Mouse (Mus musculus): ENCODE results near the gene Evpl. TPM values are rescaled to one million over a fixed set of nuclear protein-coding genes. Genes with fewer than 3 reads are reported as not detected.

Evpl gene
- polyA plus RNA-seq, 1 experiment from 2014 or later: 0.11 TPM

DNA sequence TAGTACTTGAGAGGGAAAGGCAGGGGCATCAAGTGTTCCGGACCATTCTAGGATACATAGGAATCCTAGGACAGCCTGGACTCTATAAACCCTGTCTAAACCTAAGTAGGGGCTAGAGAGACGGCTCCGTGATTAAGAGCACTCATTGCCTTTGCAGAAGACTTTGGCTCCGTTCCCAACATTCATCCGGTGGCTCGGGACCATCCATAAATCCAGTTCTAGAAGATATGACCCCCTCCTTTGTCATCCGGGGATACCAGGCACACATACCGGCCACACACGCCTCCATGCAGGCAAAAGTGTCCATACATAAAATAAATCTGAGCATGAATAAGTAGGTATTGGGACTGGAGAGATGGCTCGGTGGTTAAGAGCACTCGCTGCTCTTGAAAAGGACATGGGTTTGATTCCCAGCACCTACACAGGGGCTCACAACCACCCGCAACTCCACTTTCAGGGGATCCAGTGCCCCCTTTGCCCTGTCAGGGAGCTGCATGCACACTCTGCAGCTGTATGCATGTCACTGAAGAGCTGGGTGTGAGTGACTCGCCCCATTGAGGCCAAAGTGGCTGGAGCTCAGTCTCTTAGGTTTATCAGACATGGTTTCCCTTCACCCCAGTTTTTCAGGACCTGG is 23.9 kb downstream of the Evpl start:
- Histone ChIP-seq H3K4me1 (ENCODE audit: control insufficient read depth, insufficient read depth, low read length) (peaks cover 7% of the 10 kb centered on the region), H3K4me2 (ENCODE audit: low read length) (no peak overlapping the region), H3K4me3 (ENCODE audit: low read depth, low read length) (no peak overlapping the region), H3K27me3 (replicated peaks; ENCODE audit: control insufficient read depth, insufficient read depth, low read length) (no peaks in the 10 kb centered on the region), H3K27ac (ENCODE audit: low read depth, low read length) (no peak overlapping the region), H3K9ac (ENCODE audit: low read length) (no peak overlapping the region), H3K36me3 (ENCODE audit: control insufficient read depth, insufficient read depth, low read length) (no peaks in the 10 kb centered on the region), H3K9me3 (replicated peaks; ENCODE audit: control insufficient read depth, low read length) (no peaks in the 10 kb centered on the region)
- 92% methylated on average over 13 of the region's 13 CpGs for WGBS
- ATAC-seq (no peak), DNase-seq (ENCODE audit: low spot score) (no peak)

DNA sequence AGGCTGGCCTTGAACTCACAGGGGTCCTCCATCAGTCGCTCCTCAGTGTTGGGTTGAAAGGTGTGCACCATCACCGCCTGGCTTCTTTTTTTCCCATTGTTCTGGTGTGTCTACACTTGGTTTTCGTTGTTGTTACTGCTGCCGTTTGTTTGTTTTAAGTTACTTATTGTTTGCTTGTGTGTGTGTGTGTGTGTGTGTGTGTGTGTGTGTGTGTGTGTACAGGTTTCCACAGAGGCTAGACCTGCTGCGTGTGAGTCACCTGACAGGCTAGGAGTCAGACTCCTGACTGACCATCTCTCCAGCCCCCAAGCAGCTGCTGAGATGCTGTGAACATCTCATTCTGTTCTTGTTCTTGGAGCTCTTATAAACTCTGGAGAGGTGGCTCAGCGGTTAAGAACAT is 25.0 kb downstream of the Evpl start:
- Histone ChIP-seq H3K4me2 (ENCODE audit: low read length) (no peak overlapping the region), H3K9ac (ENCODE audit: low read length) (no peak overlapping the region), H3K27ac (ENCODE audit: low read depth, low read length) (no peak overlapping the region), H3K27me3 (replicated peaks; ENCODE audit: control insufficient read depth, insufficient read depth, low read length) (no peaks in the 10 kb centered on the region), H3K36me3 (ENCODE audit: control insufficient read depth, insufficient read depth, low read length) (no peaks in the 10 kb centered on the region), H3K4me1 (ENCODE audit: control insufficient read depth, insufficient read depth, low read length) (no peaks in the 10 kb centered on the region), H3K4me3 (ENCODE audit: low read depth, low read length) (no peak overlapping the region), H3K9me3 (replicated peaks; ENCODE audit: control insufficient read depth, low read length) (no peaks in the 10 kb centered on the region)
- WGBS: 91% methylated on average over 6 of the region's 6 CpGs
- DNase-seq (ENCODE audit: low spot score) (no peak), ATAC-seq (no peak)

DNA sequence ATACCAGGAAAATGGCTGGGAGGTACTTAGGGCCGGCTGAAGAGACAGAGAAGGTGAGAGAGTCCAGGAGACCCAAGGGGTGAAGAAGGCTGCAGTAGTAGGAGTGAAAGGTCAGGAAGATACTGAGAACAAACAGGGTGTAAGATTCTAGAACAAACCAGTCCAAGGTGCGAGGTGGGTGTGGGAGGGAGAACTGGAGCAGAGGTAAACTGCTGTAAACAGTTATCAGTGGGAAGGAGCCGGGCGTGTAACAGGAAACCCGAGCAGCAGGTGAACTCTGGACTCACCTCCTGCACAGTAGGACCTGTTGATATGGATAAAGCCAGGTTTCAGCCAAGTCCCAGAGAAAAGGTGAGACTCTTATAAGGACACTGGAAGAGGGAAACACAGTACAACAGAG is 27.2 kb downstream of the Evpl start:
- Histone ChIP-seq H3K4me2 (ENCODE audit: low read length) (no peak overlapping the region), H3K36me3 (ENCODE audit: control insufficient read depth, insufficient read depth, low read length) (peaks cover 12% of the 10 kb centered on the region), H3K9me3 (replicated peaks; ENCODE audit: control insufficient read depth, low read length) (no peaks in the 10 kb centered on the region), H3K4me1 (ENCODE audit: control insufficient read depth, insufficient read depth, low read length) (no peaks in the 10 kb centered on the region), H3K4me3 (ENCODE audit: low read depth, low read length) (no peak overlapping the region), H3K9ac (ENCODE audit: low read length) (no peak overlapping the region), H3K27ac (ENCODE audit: low read depth, low read length) (no peak overlapping the region), H3K27me3 (replicated peaks; ENCODE audit: control insufficient read depth, insufficient read depth, low read length) (no peaks in the 10 kb centered on the region)
- ATAC-seq (no peak), DNase-seq (ENCODE audit: low spot score) (no peak)
- WGBS: 64% methylated on average over 5 of the region's 5 CpGs

DNA sequence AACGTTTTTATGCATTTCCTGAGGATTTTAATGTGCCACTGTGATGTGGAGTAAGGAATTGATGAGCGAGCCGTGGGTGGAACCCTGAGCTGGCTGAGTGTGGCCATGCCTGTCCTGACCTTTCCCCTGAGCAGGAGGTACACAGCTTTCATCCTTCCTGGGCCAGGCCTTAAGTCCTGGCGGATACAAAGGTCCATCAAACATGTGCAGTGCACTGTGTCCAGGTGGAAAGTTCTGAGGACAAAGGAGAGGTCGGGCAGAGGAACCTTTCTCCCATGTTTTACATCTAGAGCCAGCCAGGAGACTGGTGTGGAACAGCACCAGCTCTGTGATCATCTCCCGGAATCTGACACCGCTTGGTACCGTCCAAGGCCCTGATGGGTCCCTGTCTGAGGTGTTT is 28.6 kb downstream of the Evpl start:
- WGBS: 87% methylated on average over 8 of the region's 8 CpGs
- no peak for DNase-seq (ENCODE audit: low spot score)
- ATAC-seq: no peak

DNA sequence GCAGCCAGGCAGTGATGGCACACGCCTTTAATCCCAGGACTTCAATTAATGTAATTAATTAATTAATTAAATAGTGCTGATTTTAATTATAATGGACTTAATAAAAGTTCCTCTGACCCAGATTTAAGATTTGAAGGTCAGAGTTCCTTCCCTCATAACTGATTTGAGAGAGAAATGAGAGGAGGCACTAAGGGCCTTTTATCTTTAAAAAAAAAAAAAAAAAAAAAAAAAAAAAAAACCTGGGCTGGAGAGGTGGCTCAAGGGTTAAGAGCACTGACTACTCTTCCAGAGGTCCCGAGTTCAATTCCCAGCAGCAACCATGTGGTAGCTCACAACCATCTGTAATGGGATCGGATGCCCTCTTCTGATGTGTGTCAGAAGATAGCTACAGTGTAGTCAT is 29.2 kb downstream of the Evpl start:
- H3K36me3 ChIP-seq (ENCODE audit: control insufficient read depth, insufficient read depth, low read length): peaks cover 17% of the 10 kb centered on the region
- H3K4me1 ChIP-seq (ENCODE audit: control insufficient read depth, insufficient read depth, low read length): no peaks in the 10 kb centered on the region
- no peak for ATAC-seq
- H3K27me3 ChIP-seq (replicated peaks; ENCODE audit: control insufficient read depth, insufficient read depth, low read length): no peaks in the 10 kb centered on the region
- H3K9ac ChIP-seq (ENCODE audit: low read length): no peak overlapping the region
- no peaks in the 10 kb centered on the region for H3K9me3 ChIP-seq (replicated peaks; ENCODE audit: control insufficient read depth, low read length)
- no peak overlapping the region for H3K4me3 ChIP-seq (ENCODE audit: low read depth, low read length)
- 86% methylated on average over 3 of the region's 3 CpGs for WGBS
- DNase-seq (ENCODE audit: low spot score): no peak
- H3K27ac ChIP-seq (ENCODE audit: low read depth, low read length): no peak overlapping the region
- H3K4me2 ChIP-seq (ENCODE audit: low read length): no peak overlapping the region

More for the DNA sequence above, 28.6 kb downstream of the Evpl start:
- Histone ChIP-seq H3K27me3 (replicated peaks; ENCODE audit: control insufficient read depth, insufficient read depth, low read length) (no peaks in the 10 kb centered on the region), H3K9ac (ENCODE audit: low read length) (no peak overlapping the region), H3K4me3 (ENCODE audit: low read depth, low read length) (no peak overlapping the region), H3K27ac (ENCODE audit: low read depth, low read length) (no peak overlapping the region), H3K4me2 (ENCODE audit: low read length) (no peak overlapping the region), H3K4me1 (ENCODE audit: control insufficient read depth, insufficient read depth, low read length) (no peaks in the 10 kb centered on the region), H3K9me3 (replicated peaks; ENCODE audit: control insufficient read depth, low read length) (no peaks in the 10 kb centered on the region), H3K36me3 (ENCODE audit: control insufficient read depth, insufficient read depth, low read length) (peaks cover 17% of the 10 kb centered on the region)

DNA sequence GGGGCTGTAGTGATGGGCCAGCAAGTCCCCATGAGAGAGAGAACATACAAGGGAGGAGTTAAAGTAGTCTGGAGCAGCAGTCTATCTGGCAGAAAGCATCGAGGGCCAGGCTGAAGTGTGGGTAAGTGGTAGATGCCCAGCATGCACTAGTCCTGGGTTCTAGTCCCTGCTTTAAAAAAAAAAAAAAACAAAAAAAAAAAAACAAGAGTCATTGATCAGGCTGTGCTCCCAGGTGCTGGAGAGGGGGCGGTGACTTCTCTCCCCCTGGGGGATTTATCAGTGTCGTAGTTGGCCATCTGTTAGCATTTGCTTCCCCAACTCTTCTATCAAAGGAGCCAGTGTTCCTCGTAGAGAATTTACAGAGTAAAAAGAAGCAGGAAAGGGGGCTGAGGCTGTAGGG is 31.2 kb downstream of the Evpl start:
- no peak for DNase-seq (ENCODE audit: low spot score)
- Histone ChIP-seq H3K27ac (ENCODE audit: low read depth, low read length) (no peak overlapping the region), H3K27me3 (replicated peaks; ENCODE audit: control insufficient read depth, insufficient read depth, low read length) (no peaks in the 10 kb centered on the region), H3K9ac (ENCODE audit: low read length) (no peak overlapping the region), H3K4me3 (ENCODE audit: low read depth, low read length) (no peak overlapping the region), H3K4me1 (ENCODE audit: control insufficient read depth, insufficient read depth, low read length) (no peaks in the 10 kb centered on the region), H3K9me3 (replicated peaks; ENCODE audit: control insufficient read depth, low read length) (no peaks in the 10 kb centered on the region), H3K36me3 (ENCODE audit: control insufficient read depth, insufficient read depth, low read length) (peaks cover 17% of the 10 kb centered on the region), H3K4me2 (ENCODE audit: low read length) (no peak overlapping the region)
- ATAC-seq: no peak
- 85% methylated on average over 4 of the region's 4 CpGs for WGBS

DNA sequence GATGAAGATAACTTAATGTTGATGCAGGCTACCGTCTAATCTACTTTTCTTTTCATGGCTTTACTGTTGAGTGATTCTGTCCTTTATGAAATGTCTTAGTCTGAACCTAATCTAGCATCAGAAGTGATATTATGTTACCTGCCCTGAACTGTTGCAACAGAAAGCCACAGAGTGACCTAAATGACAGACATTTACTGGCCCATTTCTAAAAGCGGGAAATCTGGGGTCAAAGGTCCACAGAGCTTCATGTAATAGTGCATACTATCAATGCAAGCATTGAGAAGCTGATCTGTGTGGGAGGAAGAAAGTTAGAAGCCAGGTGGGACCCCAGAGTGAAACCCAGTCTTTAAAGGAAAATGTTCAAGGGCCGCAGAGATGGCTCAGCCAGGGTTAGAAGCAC is 34.7 kb downstream of the Evpl start:
- H3K4me1 ChIP-seq (ENCODE audit: control insufficient read depth, insufficient read depth, low read length): peaks cover 3% of the 10 kb centered on the region
- DNase-seq (ENCODE audit: low spot score): no peak
- no peak overlapping the region for H3K4me2 ChIP-seq (ENCODE audit: low read length)
- H3K36me3 ChIP-seq (ENCODE audit: control insufficient read depth, insufficient read depth, low read length): peaks cover 17% of the 10 kb centered on the region
- no peaks in the 10 kb centered on the region for H3K27me3 ChIP-seq (replicated peaks; ENCODE audit: control insufficient read depth, insufficient read depth, low read length)
- no peak for ATAC-seq
- H3K9me3 ChIP-seq (replicated peaks; ENCODE audit: control insufficient read depth, low read length): no peaks in the 10 kb centered on the region
- 89% methylated on average over 3 of the region's 3 CpGs for WGBS
- H3K27ac ChIP-seq (ENCODE audit: low read depth, low read length): no peak overlapping the region
- no peak overlapping the region for H3K4me3 ChIP-seq (ENCODE audit: low read depth, low read length)
- H3K9ac ChIP-seq (ENCODE audit: low read length): no peak overlapping the region

DNA sequence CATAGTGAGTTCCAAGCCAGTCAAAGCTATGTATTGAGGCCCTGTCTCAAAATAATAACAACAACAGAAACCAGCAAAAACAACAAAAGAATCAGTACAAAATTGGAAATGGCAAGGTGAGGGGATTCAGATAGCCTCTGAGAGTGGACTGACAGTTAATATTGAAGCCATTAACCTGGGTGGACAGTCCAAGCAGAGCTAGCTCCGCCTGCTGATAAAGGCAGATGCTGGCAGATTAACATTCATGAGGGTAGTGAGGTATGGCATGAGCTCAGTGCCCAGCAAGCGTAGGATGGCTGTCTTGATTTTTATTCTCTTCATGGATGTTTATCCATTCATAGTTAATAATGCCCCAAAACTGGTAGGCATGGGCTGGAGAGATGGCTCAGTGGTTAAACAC is 36.7 kb downstream of the Evpl start:
- DNase-seq (ENCODE audit: low spot score): no peak

DNA sequence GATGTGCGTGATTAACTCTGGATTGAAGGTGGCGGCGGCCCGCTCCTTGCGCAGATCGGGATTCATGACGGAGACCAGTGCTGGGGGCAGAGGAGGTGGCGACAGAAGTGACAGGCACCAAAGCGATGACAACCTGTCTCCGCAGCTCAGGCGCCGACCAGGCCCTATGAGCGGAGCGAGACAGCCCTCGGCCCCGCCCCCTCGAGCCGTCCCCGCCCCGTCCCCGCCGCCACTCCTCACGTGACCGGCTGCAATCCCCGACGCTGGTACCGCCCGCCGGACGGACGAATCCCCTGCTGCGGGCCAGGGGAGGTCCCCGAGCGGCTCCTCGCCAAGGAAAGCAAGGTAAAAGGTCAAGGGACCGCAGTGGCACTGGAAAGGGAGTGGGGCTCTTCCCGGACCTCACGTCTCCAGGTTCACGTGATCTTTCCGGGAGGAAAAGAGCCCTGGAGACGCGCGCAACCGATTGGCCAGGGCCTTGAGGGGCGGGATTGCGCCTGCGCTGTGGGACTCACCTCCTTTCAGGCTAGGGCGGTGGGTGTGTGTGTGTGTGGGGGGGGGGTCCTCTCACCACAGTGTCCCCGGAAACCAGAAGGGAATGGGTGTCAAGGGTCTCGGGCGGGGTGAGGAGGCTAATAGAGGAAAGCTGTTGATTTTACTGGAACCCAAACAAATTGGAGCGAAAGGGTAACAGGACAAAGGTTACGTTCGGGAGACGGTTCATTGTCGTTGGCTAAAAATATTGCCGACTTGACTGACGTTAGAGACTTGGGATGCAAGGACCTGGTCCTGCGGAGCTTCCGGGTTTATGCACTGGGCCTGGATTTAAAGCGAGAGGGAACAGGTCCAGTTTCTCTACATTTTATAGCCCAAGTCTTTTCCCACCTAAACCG is 39.0 kb downstream of the Evpl start, which contains the start of the genes Ten1 and Acox1:
TSS of gene Ten1 (plus strand) at position 217 of the 893 bp plus-strand sequence.
TSS of gene Acox1 (minus strand) at position 407 of the 893 bp plus-strand sequence.
- Histone ChIP-seq H3K27ac (ENCODE audit: low read depth, low read length) (peak within 1 kb of the TSS; percentile 93), H3K9me3 (replicated peaks; ENCODE audit: control insufficient read depth, low read length) (no peaks in the 10 kb centered on the region), H3K36me3 (ENCODE audit: control insufficient read depth, insufficient read depth, low read length) (0 out of 2 replicates have a peak, but pooled peaks cover 9% of the 10 kb centered on the region), H3K4me3 (ENCODE audit: low read depth, low read length) (peak within 1 kb of the TSS; percentile 74), H3K27me3 (replicated peaks; ENCODE audit: control insufficient read depth, insufficient read depth, low read length) (no peaks in the 10 kb centered on the region), H3K4me2 (ENCODE audit: low read length) (peak within 1 kb of the TSS; percentile 74), H3K4me1 (ENCODE audit: control insufficient read depth, insufficient read depth, low read length) (peaks cover 13% of the 10 kb centered on the region), H3K9ac (ENCODE audit: low read length) (peak within 1 kb of the TSS; percentile 88)
- DNase-seq (ENCODE audit: low spot score) (peak; percentile 98), ATAC-seq (peak; percentile 99)
- WGBS: under 1% methylated on average over 62 of the region's 62 CpGs

More for the DNA sequence above, 36.7 kb downstream of the Evpl start:
- no peak overlapping the region for H3K9ac ChIP-seq (ENCODE audit: low read length)
- H3K27ac ChIP-seq (ENCODE audit: low read depth, low read length): no peak overlapping the region
- no peaks in the 10 kb centered on the region for H3K9me3 ChIP-seq (replicated peaks; ENCODE audit: control insufficient read depth, low read length)
- H3K4me2 ChIP-seq (ENCODE audit: low read length): no peak overlapping the region
- ATAC-seq: no peak
- H3K4me3 ChIP-seq (ENCODE audit: low read depth, low read length): no peak overlapping the region
- 92% methylated on average over 2 of the region's 2 CpGs for WGBS
- H3K27me3 ChIP-seq (replicated peaks; ENCODE audit: control insufficient read depth, insufficient read depth, low read length): no peaks in the 10 kb centered on the region
- peaks cover 13% of the 10 kb centered on the region for H3K36me3 ChIP-seq (ENCODE audit: control insufficient read depth, insufficient read depth, low read length)
- H3K4me1 ChIP-seq (ENCODE audit: control insufficient read depth, insufficient read depth, low read length): peaks cover 13% of the 10 kb centered on the region

Measured in forebrain, embryonic 14.5 days (tissue).